Mouse (Mus musculus) urinary bladder, postnatal 14 days (tissue): ENCODE results near the gene Laptm5.

Source experiments
- DNase-seq: peaks from one replicate; pipeline ENCODE4 v3.0.0; 2021; ENCODE audit warnings: low spot score

Gene Laptm5

GRCm38 (mm10) chr4:130913077-130913476 is at the start of gene Laptm5:
Gene Laptm5, plus strand, starts transcription at chr4:130913125.
- peak; percentile 14 for DNase-seq

GRCm38 (mm10) chr4:130865460-130865859 is 47.5 kb upstream of the Laptm5 start:
- no peak for DNase-seq

GRCm38 (mm10) chr4:130865901-130866371 is 47.0 kb upstream of the Laptm5 start:
- DNase-seq: no peak

- peak; percentile 48 for DNase-seq
Observed at GRCm38 (mm10) chr4:130867940-130868339, 45.0 kb upstream of the Laptm5 start.

- no peak for DNase-seq
Observed at GRCm38 (mm10) chr4:130868803-130869202, 44.1 kb upstream of the Laptm5 start.

GRCm38 (mm10) chr4:130872414-130872813 is 40.5 kb upstream of the Laptm5 start:
- no peak for DNase-seq

- DNase-seq: no peak
Observed at GRCm38 (mm10) chr4:130873440-130873839, 39.5 kb upstream of the Laptm5 start.

GRCm38 (mm10) chr4:130874601-130875000 is 38.3 kb upstream of the Laptm5 start:
- DNase-seq: peak; percentile 78

- no peak for DNase-seq
Observed at GRCm38 (mm10) chr4:130876016-130876726, 36.8 kb upstream of the Laptm5 start.

GRCm38 (mm10) chr4:130878273-130879047 is 34.5 kb upstream of the Laptm5 start:
- DNase-seq: peak; percentile 89

GRCm38 (mm10) chr4:130879048-130879384 is 33.9 kb upstream of the Laptm5 start:
- no peak for DNase-seq

GRCm38 (mm10) chr4:130881336-130881735 is 31.6 kb upstream of the Laptm5 start:
- no peak for DNase-seq

GRCm38 (mm10) chr4:130882762-130883161 is 30.2 kb upstream of the Laptm5 start:
- no peak for DNase-seq

GRCm38 (mm10) chr4:130883820-130884533 is 28.9 kb upstream of the Laptm5 start:
- DNase-seq: no peak

GRCm38 (mm10) chr4:130887148-130887745 is 25.7 kb upstream of the Laptm5 start:
- no peak for DNase-seq

GRCm38 (mm10) chr4:130889777-130890510 is 23.0 kb upstream of the Laptm5 start:
- DNase-seq: no peak

- no peak for DNase-seq
Observed at GRCm38 (mm10) chr4:130890511-130890840, 22.4 kb upstream of the Laptm5 start.

- peak; percentile 76 for DNase-seq
Observed at GRCm38 (mm10) chr4:130892001-130892587, 20.8 kb upstream of the Laptm5 start.

GRCm38 (mm10) chr4:130893688-130894087 is 19.2 kb upstream of the Laptm5 start:
- no peak for DNase-seq

GRCm38 (mm10) chr4:130895701-130896100 is 17.2 kb upstream of the Laptm5 start:
- peak; percentile 55 for DNase-seq

- peak; percentile 50 for DNase-seq
Observed at GRCm38 (mm10) chr4:130896372-130896771, 16.6 kb upstream of the Laptm5 start.
